In genomic region chr8:78309539-78309938, GRCm38 (mm10) we compare ENCODE assay signal across 30 mouse cellular contexts.
DNase-seq lines count a peak whose midpoint lies in the region; ATAC-seq and TF ChIP-seq lines count a peak whose summit lies in the region.
"Had no signal": no experiment of that assay in that cellular context is flagged by ENCODE, and none has a peak within 500 bp of the region (broad histone marks: within the 10 kb centered on the region; RNA-seq: fewer than 3 reads in every experiment).

No protein-coding gene starts in this region.

- TF ChIP-seq POLR2A in brain, embryonic 14.5 days (IDR thresholded peaks at IDR 0.05; ENCODE audit: borderline replicate concordance, extremely low read depth, insufficient read depth, insufficient read length, poor library complexity, severe bottlenecking): no peak

- H3K4me1 ChIP-seq in lung, postnatal 0 days (ENCODE audit: insufficient read depth, low read depth, low read length): no peaks in the 10 kb centered on the region
- H3K4me1 ChIP-seq: heart, embryonic 12.5 days; liver, embryonic 12.5 days; megakaryocyte, embryonic 14.5 days; stomach, embryonic 15.5 days had no signal

- no peak overlapping the region for H3K4me3 ChIP-seq in lung, postnatal 0 days (ENCODE audit: low read depth, low read length)
- H3K4me3 ChIP-seq: embryonic facial prominence, embryonic 12.5 days; heart, embryonic 12.5 days; layer of hippocampus, adult 2 months; left cerebral cortex, adult 2 months; liver, embryonic 12.5 days; megakaryocyte, embryonic 14.5 days; neural tube, embryonic 13.5 days; stomach, embryonic 15.5 days had no signal

- TF ChIP-seq CTCF in brain, embryonic 14.5 days (IDR thresholded peaks at IDR 0.05; ENCODE audit: borderline replicate concordance, extremely low read depth, insufficient read depth, insufficient read length): no peak
- no peak for TF ChIP-seq CTCF in lung, postnatal 0 days (IDR thresholded peaks at IDR 0.05)

- peak; percentile 56 to 62 for DNase-seq in cerebellum, postnatal 14 days
- no peak for DNase-seq in cerebellum, adult 11 months
- peak; percentile 71 for DNase-seq in left cerebral cortex, postnatal 4 days
- DNase-seq in left cerebral cortex, adult 8-10 months (ENCODE audit: low spot score in 2 of 2): no peak
- DNase-seq in brain, embryonic 14.5 days (ENCODE audit: low read depth): peak; percentile 57
- DNase-seq in retina, postnatal 7 days (ENCODE audit: low read depth, low spot score): peak; percentile 28
- no peak for DNase-seq in lung, postnatal 0 days (ENCODE audit: low spot score)
- DNase-seq: adrenal gland, postnatal 14 days; cerebellum, adult 18-20 months; cerebellum, postnatal 36 days; gastrocnemius, postnatal 25 days; heart, adult 18-20 months; heart, postnatal 4 days; kidney, adult 2 months; kidney, postnatal 36 days; liver, postnatal 0 days; lung, postnatal 4 days; right cerebral cortex, postnatal 25 days; thymus, postnatal 25 days had no signal

- no peak overlapping the region for H3K27ac ChIP-seq in lung, postnatal 0 days (ENCODE audit: low read length)
- H3K27ac ChIP-seq: embryonic facial prominence, embryonic 12.5 days; layer of hippocampus, adult 2 months; left cerebral cortex, adult 2 months; liver, embryonic 12.5 days; neural tube, embryonic 13.5 days; stomach, embryonic 15.5 days had no signal

- no peak overlapping the region for H3K9ac ChIP-seq in lung, postnatal 0 days (replicated peaks; ENCODE audit: low read depth)
- H3K9ac ChIP-seq: embryonic facial prominence, embryonic 12.5 days; heart, embryonic 12.5 days; liver, embryonic 12.5 days; liver, postnatal 0 days; neural tube, embryonic 13.5 days; stomach, embryonic 15.5 days had no signal

- no peaks in the 10 kb centered on the region for H3K36me3 ChIP-seq in lung, postnatal 0 days (ENCODE audit: insufficient read depth, low read length)
- H3K36me3 ChIP-seq: embryonic facial prominence, embryonic 12.5 days; G1E; heart, embryonic 12.5 days; liver, embryonic 12.5 days; neural tube, embryonic 13.5 days; stomach, embryonic 15.5 days had no signal

- H3K4me2 ChIP-seq in lung, postnatal 0 days (replicated peaks; ENCODE audit: low read depth, low read length): no peak overlapping the region
- H3K4me2 ChIP-seq: embryonic facial prominence, embryonic 12.5 days; heart, embryonic 12.5 days; liver, embryonic 12.5 days; neural tube, embryonic 13.5 days; stomach, embryonic 15.5 days had no signal

- WGBS in lung, postnatal 0 days: 65% methylated on average over 6 of the region's 6 CpGs

- H3K27me3 ChIP-seq in lung, postnatal 0 days (replicated peaks; ENCODE audit: insufficient read depth, low read length): no peaks in the 10 kb centered on the region
- H3K27me3 ChIP-seq: embryonic facial prominence, embryonic 12.5 days; heart, embryonic 12.5 days; liver, embryonic 12.5 days; megakaryocyte, embryonic 14.5 days; neural tube, embryonic 13.5 days; stomach, embryonic 15.5 days had no signal

- no peaks in the 10 kb centered on the region for H3K9me3 ChIP-seq in lung, postnatal 0 days (ENCODE audit: low read length)
- H3K9me3 ChIP-seq: embryonic facial prominence, embryonic 12.5 days; G1E; heart, embryonic 12.5 days; liver, embryonic 12.5 days; stomach, embryonic 15.5 days had no signal

- intact Hi-C loops in left cerebral cortex, postnatal 4 days (cut with DNase I): no loop called here

- ATAC-seq in lung, postnatal 0 days: no peak
- ATAC-seq: forebrain, embryonic 14.5 days; liver, embryonic 12.5 days; liver, postnatal 0 days; Patski had no signal

- TF ChIP-seq EP300 in lung, postnatal 0 days (IDR thresholded peaks at IDR 0.05): no peak

Comparison
In these comparisons a context has a peak if more than half of its experiments do, and no peak if none do; other contexts are left out.
1. DNase-seq: peak in cerebellum, postnatal 14 days (2 of 2), left cerebral cortex, postnatal 4 days (single experiment), brain, embryonic 14.5 days (single experiment) and retina, postnatal 7 days (single experiment); none in cerebellum, adult 11 months (single experiment), left cerebral cortex, adult 8-10 months (0 of 2) and lung, postnatal 0 days (single experiment).